Mouse (Mus musculus): ENCODE data around the gene Clec2h. TPM values are rescaled to one million over a fixed set of nuclear protein-coding genes. Genes with fewer than 3 reads are reported as not detected.
"Not testable (repeated sequence)": the region's sequence is repeated elsewhere in the genome, so short reads cannot be mapped to it uniquely, and the experiment has no call there.

Clec2h gene
- total and polyA plus RNA-seq, 3 experiments = not detected

GRCm38 (mm10) chr6:128649681-128650080 is 12.5 kb upstream of the Clec2h start:
- H3K36me3 ChIP-seq (ENCODE audit: control insufficient read depth in 1 of 2, insufficient read depth in 2 of 2, low read length in 2 of 2) = no peaks in the 10 kb centered on the region
- H3K9ac ChIP-seq (ENCODE audit: control insufficient read depth, low read depth, low read length, poor library complexity, severe bottlenecking) = no peak overlapping the region
- H3K27me3 ChIP-seq (ENCODE audit: control insufficient read depth in 1 of 2, insufficient read depth in 2 of 2, low read length in 2 of 2) = no peaks in the 10 kb centered on the region
- no peak overlapping the region for H3K27ac ChIP-seq (ENCODE audit: control insufficient read depth, low read depth, low read length)
- no peak overlapping the region for H3K4me3 ChIP-seq (ENCODE audit: control insufficient read depth in 1 of 2, insufficient read depth in 1 of 2, low read depth in 2 of 2, low read length in 2 of 2)
- DNase-seq (ENCODE audit: low read depth, low spot score) = no peak
- TF ChIP-seq NRF1 (IDR thresholded peaks at IDR 0.05; ENCODE audit: insufficient read depth, low read depth, low read length, poor library complexity, severe bottlenecking) (no peak), BHLHE40 (IDR thresholded peaks at IDR 0.05; ENCODE audit: borderline replicate concordance, low read depth, low read length) (no peak), USF1 (IDR thresholded peaks at IDR 0.05; ENCODE audit: low read depth, low read length) (no peak), E2F4 (IDR thresholded peaks at IDR 0.05; ENCODE audit: borderline replicate concordance, low read depth, low read length) (no peak), RCOR1 (IDR thresholded peaks at IDR 0.05; ENCODE audit: low read depth, low read length) (no peak), UBTF (IDR thresholded peaks at IDR 0.05; ENCODE audit: borderline replicate concordance, insufficient read depth, low read depth, low read length) (no peak), CTCF (IDR thresholded peaks at IDR 0.05 in 2 of 3, conservative IDR thresholded peaks at IDR 0.05 in 1 of 3; ENCODE audit: control insufficient read depth in 1 of 3, insufficient read depth in 1 of 3, low read depth in 2 of 3, low read length in 3 of 3, poor library complexity in 1 of 3, severe bottlenecking in 1 of 3) (no peak), KAT2A (conservative IDR thresholded peaks at IDR 0.05; ENCODE audit: low read depth, low read length) (no peak), POLR2AphosphoS2 (IDR thresholded peaks at IDR 0.05; ENCODE audit: low read length) (no peak), ZMIZ1 (IDR thresholded peaks at IDR 0.05; ENCODE audit: low read depth, low read length) (no peak)
- no peaks in the 10 kb centered on the region for H3K9me3 ChIP-seq (replicated peaks; ENCODE audit: insufficient read depth, low read length)
- H3K79me2 ChIP-seq (ENCODE audit: control insufficient read depth, insufficient read depth, low read length, poor library complexity) = no peaks in the 10 kb centered on the region
- H3K4me1 ChIP-seq (ENCODE audit: control insufficient read depth in 1 of 2, insufficient read depth in 2 of 2, low read length in 2 of 2) = no peaks in the 10 kb centered on the region

GRCm38 (mm10) chr6:128650187-128650586 is 12.0 kb upstream of the Clec2h start:
- DNase-seq (ENCODE audit: low read depth, low spot score) = no peak
- no peaks in the 10 kb centered on the region for H3K36me3 ChIP-seq (ENCODE audit: control insufficient read depth in 1 of 2, insufficient read depth in 2 of 2, low read length in 2 of 2)
- no peaks in the 10 kb centered on the region for H3K27me3 ChIP-seq (ENCODE audit: control insufficient read depth in 1 of 2, insufficient read depth in 2 of 2, low read length in 2 of 2)
- H3K9me3 ChIP-seq (replicated peaks; ENCODE audit: insufficient read depth, low read length) = no peaks in the 10 kb centered on the region
- H3K79me2 ChIP-seq (ENCODE audit: control insufficient read depth, insufficient read depth, low read length, poor library complexity) = no peaks in the 10 kb centered on the region
- no peak overlapping the region for H3K9ac ChIP-seq (ENCODE audit: control insufficient read depth, low read depth, low read length, poor library complexity, severe bottlenecking)
- TF ChIP-seq MEF2A (IDR thresholded peaks at IDR 0.05; ENCODE audit: extremely low read depth, insufficient replicate concordance, low read depth, low read length, poor library complexity, severe bottlenecking) (no peak), MYB (IDR thresholded peaks at IDR 0.05; ENCODE audit: low read depth, low read length) (no peak), EP300 (IDR thresholded peaks at IDR 0.05; ENCODE audit: low read depth in 1 of 2, low read length in 2 of 2) (no peak), BHLHE40 (IDR thresholded peaks at IDR 0.05; ENCODE audit: borderline replicate concordance, low read depth, low read length) (no peak), ZNF384 (IDR thresholded peaks at IDR 0.05; ENCODE audit: low read depth, low read length) (no peak), MYC (IDR thresholded peaks at IDR 0.05; ENCODE audit: low read depth, low read length) (no peak), HCFC1 (IDR thresholded peaks at IDR 0.05; ENCODE audit: low read depth, low read length) (no peak), TCF12 (IDR thresholded peaks at IDR 0.05; ENCODE audit: low read depth, low read length) (no peak), ELF1 (IDR thresholded peaks at IDR 0.05; ENCODE audit: low read depth, low read length) (no peak), MAZ (IDR thresholded peaks at IDR 0.05; ENCODE audit: low read depth, low read length) (no peak), E2F4 (IDR thresholded peaks at IDR 0.05; ENCODE audit: borderline replicate concordance, low read depth, low read length) (no peak), KAT2A (conservative IDR thresholded peaks at IDR 0.05; ENCODE audit: low read depth, low read length) (no peak), MAX (IDR thresholded peaks at IDR 0.05; ENCODE audit: low read length) (no peak), USF1 (IDR thresholded peaks at IDR 0.05; ENCODE audit: low read depth, low read length) (no peak), GABPA (IDR thresholded peaks at IDR 0.05; ENCODE audit: low read depth, low read length) (no peak), CTCF (IDR thresholded peaks at IDR 0.05 in 2 of 3, conservative IDR thresholded peaks at IDR 0.05 in 1 of 3; ENCODE audit: control insufficient read depth in 1 of 3, insufficient read depth in 1 of 3, low read depth in 2 of 3, low read length in 3 of 3, poor library complexity in 1 of 3, severe bottlenecking in 1 of 3) (no peak), TBP (IDR thresholded peaks at IDR 0.05; ENCODE audit: low read depth, low read length) (no peak), UBTF (IDR thresholded peaks at IDR 0.05; ENCODE audit: borderline replicate concordance, insufficient read depth, low read depth, low read length) (no peak), NRF1 (IDR thresholded peaks at IDR 0.05; ENCODE audit: insufficient read depth, low read depth, low read length, poor library complexity, severe bottlenecking) (no peak), GATA1 (IDR thresholded peaks at IDR 0.05; ENCODE audit: low read depth, low read length) (no peak)
- H3K27ac ChIP-seq (ENCODE audit: control insufficient read depth, low read depth, low read length) = no peak overlapping the region
- no peaks in the 10 kb centered on the region for H3K4me1 ChIP-seq (ENCODE audit: control insufficient read depth in 1 of 2, insufficient read depth in 2 of 2, low read length in 2 of 2)
- H3K4me3 ChIP-seq (ENCODE audit: control insufficient read depth in 1 of 2, insufficient read depth in 1 of 2, low read depth in 2 of 2, low read length in 2 of 2) = no peak overlapping the region

GRCm38 (mm10) chr6:128650827-128651226 is 11.4 kb upstream of the Clec2h start:
- not testable (repeated sequence) for H3K79me2 ChIP-seq (ENCODE audit: control insufficient read depth, insufficient read depth, low read length, poor library complexity); H3K36me3 ChIP-seq (ENCODE audit: control insufficient read depth in 1 of 2, insufficient read depth in 2 of 2, low read length in 2 of 2); H3K27me3 ChIP-seq (ENCODE audit: control insufficient read depth in 1 of 2, insufficient read depth in 2 of 2, low read length in 2 of 2); H3K4me3 ChIP-seq (ENCODE audit: control insufficient read depth in 1 of 2, insufficient read depth in 1 of 2, low read depth in 2 of 2, low read length in 2 of 2); H3K4me1 ChIP-seq (ENCODE audit: control insufficient read depth in 1 of 2, insufficient read depth in 2 of 2, low read length in 2 of 2); H3K27ac ChIP-seq (ENCODE audit: control insufficient read depth, low read depth, low read length); H3K9ac ChIP-seq (ENCODE audit: control insufficient read depth, low read depth, low read length, poor library complexity, severe bottlenecking); H3K9me3 ChIP-seq (replicated peaks; ENCODE audit: insufficient read depth, low read length)
- peak; percentile 12 for DNase-seq (ENCODE audit: low read depth, low spot score)

Data from MEL (cell line).